Mouse (Mus musculus) T-helper 17 cell (primary cell): ENCODE data around the gene Tmem117.

Experiments
- in situ Hi-C, 2 experiments: fragments of 300-600 bp; cut with MboI, MseI; formaldehyde crosslinking; loops; 1 replicate in 1 of 2; 2 replicates in 1 of 2; pipeline ENCODE4 v1.15.1; 2025; ENCODE audit warnings: high pct_unique_total_duplicates in 2 of 2

The Tmem117 gene

DNA sequence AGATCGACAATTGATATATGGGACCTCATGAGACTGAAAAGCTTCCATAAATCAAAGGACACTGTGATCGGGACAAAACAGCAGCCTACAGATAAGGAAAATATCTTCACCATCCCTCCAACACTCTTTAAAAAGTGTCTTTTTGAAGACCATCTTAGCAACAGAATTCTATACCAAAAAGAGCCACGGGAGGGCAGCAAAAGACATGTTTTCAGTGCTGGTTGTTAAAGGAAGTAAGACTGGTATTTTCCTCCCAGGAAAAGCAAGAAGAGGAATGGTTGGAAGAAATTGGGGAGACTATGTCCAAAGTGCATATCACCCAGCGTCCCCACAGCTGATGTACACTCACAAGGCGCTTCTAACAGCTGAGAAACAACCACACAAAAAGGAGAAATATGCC lies 93.7 kb downstream of the Tmem117 start:
- in situ Hi-C loops, result loop anchor here in 1 of 2 experiments (5.0 kb wide), 1 partner anchor 855 kb away; no protein-coding TSS in a partner anchor

DNA sequence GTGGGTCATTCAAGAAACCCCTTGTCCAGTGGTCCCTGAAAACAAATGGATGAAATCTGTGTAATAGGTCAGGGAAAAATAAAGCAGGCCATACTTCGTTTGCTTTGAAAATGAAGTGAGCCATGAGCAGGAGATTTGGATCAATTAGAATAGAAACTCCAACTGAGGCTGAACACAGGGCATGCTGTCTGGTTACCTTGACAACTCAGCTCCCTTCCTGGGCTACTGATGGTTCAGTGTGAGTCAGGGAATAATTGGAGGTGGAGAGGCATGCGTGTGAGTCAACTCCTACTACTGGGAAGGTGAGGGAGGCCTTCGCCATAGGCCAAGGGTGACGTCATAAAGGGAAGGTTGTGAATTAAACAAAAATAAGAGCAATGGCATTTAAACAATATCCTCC lies 103.1 kb downstream of the Tmem117 start:
- in situ Hi-C loops, result no loop called here

DNA sequence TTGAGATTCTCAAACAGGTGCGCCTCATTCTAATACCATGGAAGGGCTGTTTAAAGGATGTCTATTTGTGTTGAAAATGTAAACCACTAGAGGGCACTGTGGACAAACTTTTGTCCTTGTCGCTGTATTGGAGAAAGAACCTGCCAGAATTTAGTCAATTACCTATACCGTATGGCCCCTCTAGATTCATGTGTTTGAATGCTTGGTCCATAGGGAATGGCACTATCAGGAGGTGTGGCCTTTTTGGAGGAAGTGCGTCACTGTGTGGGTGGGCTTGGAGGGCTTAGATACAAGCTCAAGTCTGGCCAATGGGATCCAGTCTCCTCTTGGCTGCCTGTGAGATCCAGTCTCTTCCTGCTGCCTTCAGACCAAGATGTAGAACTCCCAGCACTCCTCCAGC lies 140.2 kb downstream of the Tmem117 start:
- in situ Hi-C loops, result loop anchor here (5.0 kb wide), 2 partner anchors 38 to 808 kb away; no protein-coding TSS in a partner anchor

DNA sequence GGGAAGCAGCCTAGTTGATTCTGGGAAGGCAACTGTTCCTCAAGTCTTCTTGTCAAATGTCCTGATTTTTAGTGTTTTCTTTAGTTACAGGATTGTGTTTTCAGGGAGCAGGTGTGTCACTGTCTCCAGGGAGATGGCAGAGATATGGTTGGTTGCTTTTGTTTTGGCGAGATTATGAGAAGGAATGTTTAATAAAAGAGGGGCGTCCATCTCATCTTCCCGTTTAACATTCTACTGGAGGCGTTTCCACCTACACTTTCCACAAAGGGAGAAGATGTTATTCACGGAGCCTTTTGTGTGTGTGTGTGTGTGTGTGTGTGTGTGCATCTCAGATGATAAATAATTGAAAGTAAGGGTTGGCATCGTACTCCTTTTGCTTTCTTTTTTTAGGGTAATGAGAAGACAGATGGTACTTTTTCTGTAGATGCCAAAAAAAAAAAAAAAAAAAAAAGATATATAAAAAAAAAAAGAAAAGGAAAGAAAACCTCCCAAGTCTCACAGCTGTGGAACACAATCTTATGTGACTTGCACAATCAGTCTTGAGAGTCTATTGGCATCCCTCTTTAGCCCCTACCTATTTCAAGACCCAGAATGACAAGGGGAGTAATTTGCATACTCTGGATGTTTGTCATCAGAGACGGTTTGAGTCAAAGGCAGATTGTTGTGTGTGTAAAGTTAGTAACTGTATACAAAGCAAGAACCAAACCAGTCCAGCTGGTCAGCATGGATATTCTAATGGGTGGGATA lies 142.0 kb downstream of the Tmem117 start:
- in situ Hi-C loops, result loop anchor here in 1 of 2 experiments (5.0 kb wide), 1 partner anchor 806 kb away; no protein-coding TSS in a partner anchor

DNA sequence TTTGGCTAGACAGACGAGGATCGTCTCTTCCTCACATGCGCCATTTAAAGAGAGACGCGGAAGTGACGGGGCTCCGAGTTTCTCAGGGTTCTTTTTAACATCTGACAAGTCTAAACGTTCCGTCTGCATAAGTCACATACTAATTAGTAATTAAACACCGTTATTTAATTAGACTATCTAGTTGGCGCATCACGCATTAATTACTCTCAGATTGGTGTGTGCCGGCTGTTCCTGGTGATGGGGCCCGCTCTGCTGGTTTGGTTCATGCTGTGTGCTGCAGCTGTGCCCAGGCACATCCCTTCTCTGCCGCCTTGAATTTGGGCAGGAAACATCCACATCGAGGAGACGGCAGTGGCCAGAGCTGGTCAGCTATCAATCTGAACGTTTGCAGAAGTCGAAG lies 142.7 kb downstream of the Tmem117 start:
- in situ Hi-C loops, result loop anchor here in 1 of 2 experiments (5.0 kb wide), 1 partner anchor 806 kb away; no protein-coding TSS in a partner anchor

DNA sequence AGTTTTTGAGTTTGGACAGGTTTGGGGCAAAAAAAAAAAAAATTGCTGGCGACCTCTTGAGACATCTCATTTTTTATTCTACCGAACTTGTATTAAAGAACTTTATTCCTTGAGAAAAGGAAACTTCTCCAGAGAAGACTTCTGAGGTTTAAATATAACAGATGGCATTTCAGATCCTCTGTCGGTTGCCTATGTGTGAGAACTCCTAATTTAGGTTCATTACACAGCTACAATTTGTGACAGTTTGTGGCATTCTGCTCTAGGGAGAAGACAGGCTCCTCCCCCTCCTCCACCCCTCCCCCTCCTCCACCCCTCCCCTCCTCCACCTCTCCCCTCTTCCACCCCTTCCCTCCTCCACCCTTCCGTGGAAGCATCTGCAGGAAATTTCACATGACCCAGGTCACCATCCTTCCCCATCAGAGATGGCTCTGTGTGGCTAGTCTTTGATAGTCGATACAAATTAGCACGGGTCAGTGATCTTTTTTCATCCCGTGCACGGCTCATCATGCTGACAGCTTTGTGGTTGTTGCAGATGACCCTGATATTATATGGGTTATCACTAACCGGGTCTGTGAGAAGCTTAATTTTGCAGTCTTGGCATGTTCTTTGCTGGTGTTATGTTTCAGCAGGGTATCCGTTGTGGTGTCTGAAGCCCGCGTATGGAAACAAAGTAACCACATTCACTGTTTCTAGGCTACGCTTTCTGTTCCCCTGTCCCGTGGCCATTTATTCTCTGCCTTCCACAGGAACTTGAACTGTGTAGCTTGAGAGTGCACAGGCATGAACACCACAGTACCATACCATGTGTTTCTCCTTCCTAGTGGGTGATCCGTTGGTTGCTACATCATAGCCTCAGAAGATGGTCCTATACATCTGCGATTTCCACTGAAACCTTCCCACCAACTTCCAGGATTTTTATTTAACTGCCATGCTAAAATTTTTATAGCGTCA lies 147.4 kb downstream of the Tmem117 start:
- in situ Hi-C loops, result loop anchor here in 1 of 2 experiments (5.0 kb wide), 1 partner anchor 71 kb away; no protein-coding TSS in a partner anchor

DNA sequence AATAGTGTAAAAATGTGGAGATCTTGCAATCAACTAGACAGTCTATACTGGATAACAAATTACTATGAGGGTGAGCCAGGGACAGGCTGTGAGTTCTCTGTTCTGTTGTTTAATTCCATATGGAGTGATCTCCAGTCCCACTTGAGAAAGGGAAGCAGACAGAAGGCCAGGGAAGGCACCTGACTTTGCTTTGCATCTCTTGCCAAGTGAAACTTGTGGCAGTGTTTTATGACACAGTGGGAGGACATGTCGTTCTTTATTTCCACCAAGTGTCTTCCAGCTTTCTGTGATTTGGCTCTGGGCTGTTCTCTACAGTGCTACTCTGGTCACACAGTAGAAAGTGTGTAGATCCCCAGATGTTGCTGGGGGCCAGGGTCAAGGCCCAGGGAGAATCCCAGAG lies 152.5 kb downstream of the Tmem117 start:
- in situ Hi-C loops, result no loop called here

DNA sequence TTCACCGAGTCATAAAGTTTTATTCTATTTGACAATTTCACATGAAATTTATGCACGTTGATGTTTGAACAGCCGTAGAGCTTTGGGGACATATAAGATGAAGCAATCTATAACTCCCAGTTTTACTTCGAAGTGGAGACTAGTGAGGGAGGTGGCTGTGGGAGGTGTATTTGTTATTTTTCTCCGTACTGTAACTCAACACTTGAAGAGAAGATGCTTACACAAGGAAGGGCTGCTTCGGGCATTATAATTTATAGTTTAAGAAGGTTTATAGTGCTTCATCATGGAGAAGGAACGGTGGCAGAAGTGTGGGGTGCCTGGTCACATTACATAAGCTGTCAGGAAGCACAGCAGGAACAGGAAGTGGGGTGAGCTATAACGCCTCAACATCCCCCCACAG lies 164.4 kb downstream of the Tmem117 start:
- in situ Hi-C loops, result no loop called here

DNA sequence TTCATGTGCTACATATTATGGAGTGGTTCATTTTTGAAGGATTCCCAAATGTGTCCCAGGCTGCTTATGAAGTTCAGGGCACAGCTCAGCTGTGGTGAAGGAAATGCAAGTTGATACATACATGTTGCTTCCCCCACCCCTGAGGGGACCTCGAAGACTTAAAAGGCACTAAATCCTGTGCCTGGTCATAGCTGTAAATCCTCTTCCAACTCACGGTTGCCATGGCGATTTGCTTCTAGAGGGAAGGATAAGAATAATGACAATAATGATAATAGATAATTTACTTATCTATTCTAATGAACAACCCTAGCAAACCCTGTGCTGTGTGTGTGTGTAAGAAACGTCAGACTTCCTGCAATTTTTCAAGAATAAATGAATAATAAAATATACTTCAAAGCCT lies 166.5 kb downstream of the Tmem117 start:
- in situ Hi-C loops, result no loop called here

DNA sequence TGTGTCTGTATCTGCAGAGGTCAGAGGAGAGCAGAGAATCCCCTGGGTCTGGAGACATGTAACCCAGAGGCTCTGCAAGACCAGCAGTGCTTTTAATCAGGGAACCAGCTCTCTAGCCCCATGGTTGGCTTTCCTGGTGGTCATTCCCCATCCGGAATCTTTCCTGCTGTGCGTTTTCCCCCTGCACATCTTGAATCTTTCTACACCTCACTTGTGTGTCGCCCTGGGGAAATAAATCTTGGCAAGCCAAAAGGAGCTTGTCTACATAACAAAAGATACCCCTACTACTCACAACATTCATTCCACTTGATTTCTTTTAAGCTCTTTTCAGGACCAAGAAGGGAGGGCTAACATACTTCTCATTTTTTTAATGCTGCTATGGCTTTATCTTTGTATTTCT lies 169.2 kb downstream of the Tmem117 start:
- in situ Hi-C loops, result no loop called here

DNA sequence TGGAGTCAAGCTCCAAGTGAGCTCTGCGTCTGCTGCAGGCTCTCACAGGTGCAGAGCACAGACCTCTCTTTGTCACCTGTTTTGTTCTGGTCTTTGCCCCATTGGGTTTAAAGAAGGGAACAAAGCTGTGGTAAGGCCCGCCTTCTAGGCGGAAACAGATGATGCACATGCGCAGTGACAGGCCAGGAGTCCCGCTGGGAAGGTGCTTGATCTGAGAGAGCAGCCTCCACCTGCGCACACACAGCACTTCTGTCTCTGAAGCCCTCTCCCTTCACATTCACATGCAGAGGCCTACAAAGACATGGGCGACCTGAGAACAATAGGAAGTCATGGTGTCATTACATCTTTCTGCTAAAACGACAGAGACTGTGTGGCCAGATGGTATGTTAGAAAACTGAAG lies 172.4 kb downstream of the Tmem117 start:
- in situ Hi-C loops, result no loop called here

DNA sequence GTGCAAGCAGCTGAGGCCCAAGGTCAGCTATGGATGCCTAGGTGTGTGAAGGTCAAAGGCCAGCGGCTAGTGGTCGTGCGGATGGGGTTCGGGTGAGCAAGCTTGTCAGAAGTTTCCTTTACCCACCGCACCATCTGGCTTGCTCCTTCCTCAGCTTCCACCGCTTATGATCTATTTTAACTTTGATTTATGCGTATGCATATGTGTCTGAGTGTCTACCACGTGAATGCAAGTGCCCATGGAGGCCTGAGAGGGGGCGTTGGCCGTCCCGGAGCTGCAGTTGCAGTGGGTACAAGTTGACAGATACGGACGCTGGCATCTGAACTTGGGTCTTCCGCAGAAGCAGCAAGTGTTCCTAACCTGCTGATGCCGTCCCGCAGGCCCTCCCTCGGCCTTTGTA lies 173.8 kb downstream of the Tmem117 start:
- in situ Hi-C loops, result no loop called here

DNA sequence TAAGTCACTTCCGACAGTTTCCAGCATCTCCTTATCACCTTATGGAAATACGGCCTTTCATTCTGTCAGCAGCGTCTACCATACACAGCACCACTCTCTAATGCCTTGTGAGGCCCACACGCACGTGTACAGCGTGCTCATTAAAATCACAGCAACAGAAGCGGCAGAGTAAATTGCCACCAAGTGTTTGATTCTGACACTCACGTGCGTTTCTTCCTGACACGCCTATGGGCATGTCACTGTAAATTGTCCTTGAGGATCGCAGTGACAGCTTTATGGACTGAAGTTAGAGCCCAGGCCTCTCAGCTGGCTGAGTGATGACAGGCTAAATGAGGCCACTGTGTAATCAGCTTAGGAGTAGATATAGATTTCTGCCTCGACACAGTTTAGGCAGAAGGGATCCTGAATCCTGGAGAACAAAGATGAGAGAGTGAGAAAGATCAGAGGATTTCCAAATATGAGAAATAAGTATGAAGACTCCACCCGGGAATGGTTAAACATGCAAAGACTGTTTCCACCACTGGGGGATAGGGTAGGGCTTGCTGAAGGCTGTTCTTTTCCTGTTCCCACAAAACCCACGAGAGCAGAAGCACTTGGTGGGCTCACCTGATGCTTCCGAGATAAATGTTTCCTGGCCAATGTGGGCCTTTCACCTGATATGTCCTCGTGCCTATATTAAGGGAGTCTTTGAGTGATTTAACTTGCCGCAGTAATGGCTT lies 174.8 kb downstream of the Tmem117 start:
- in situ Hi-C loops, result no loop called here

DNA sequence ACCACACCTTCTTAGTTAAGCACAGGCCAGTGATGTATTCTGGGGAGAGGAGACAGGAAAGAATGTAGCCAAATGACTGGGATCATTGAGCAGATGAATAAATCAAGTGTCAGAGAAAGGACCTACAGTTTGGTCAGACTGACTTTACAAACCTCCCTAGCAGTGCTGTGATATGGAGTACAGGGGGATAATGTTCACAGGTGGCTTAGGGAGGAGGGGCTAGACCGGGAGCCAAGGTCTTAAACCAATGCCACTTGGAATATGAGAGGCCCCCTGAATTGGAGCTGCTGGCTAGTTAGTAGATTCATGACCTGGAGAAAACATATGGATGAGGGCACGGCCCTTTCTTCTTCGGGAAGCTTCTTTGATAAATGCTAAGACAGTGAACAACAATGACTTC lies 177.0 kb downstream of the Tmem117 start:
- in situ Hi-C loops, result loop anchor here in 1 of 2 experiments (5.0 kb wide), 1 partner anchor 39 kb away; no protein-coding TSS in a partner anchor

DNA sequence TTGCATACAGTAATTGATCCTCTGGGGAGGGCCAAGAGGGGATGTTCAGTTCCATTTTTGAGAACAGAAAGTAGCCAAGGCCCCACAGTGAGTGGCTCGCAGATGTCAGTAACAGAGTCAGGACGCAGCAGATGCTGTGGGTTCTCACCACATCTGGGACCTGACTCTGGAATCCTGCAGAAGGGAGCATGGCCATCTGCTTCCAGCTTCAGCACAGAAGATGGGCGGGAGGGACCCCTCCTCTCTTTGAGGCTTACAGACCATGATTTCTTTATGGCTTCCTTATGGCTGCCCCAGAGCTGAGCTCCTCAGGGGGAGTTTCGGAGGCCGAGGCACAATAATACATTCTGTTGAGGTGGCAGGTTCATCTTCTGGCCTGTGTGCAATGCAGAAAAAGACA lies 182.5 kb downstream of the Tmem117 start:
- in situ Hi-C loops, result no loop called here

DNA sequence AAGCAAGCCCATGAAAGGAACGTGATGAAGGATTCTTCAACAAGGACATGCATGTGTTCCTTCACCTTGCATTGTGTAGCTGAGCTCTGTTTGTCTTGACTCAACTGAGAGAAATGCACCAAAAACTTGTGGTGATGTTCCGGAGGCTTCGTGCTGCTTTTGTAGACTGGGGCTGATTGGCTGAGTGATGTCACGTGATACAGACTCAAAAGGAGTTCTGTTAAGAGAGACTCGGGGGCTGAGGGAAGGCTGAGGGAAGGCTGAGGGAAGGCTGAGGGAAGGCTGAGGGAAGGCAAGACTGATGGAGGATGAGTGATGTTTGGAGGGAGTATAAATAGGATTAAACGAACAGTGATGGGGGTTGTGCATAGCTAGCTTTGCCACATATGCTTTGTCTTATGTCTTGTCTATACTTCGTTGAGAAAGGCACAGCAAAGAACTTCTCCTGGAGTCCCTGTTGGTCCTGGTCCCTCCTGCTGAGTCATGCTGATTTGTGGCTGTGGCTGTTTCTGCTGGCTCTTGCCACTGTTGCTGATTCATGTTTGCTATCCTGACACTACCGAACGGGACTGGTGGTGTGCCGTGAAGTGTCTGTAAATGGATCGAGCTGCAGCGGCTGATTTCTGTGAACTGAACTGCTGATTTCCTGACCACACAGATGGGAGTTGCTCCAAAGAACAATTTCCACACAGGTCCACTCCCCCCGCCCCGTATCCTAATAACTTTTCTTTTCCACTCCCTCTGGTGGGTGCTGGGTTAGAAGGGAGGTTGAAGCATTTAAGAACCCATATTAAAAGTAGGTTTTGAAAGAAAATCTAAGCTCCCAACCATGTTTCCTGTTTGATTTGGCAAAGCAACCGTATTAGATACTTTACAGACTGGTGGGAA lies 185.4 kb downstream of the Tmem117 start:
- in situ Hi-C loops, result no loop called here

DNA sequence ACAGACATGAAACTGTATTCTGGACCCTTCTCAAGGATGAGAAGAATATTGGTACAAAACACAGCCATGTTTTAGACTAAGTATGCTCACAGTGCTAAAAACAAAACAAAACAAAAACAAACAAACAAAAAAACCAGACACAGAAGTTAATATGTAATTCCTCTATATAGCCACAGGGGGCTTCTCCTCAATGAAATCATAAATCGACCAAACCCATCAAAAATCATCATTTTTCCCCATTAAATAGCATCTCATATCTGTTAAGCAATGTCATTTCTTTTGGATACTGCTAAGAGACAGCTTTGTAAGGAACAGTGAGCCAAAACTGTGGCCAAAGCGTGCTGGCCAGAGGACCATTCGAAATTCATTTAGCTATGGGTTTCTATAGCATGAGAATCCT lies 206.6 kb downstream of the Tmem117 start:
- in situ Hi-C loops, result no loop called here

DNA sequence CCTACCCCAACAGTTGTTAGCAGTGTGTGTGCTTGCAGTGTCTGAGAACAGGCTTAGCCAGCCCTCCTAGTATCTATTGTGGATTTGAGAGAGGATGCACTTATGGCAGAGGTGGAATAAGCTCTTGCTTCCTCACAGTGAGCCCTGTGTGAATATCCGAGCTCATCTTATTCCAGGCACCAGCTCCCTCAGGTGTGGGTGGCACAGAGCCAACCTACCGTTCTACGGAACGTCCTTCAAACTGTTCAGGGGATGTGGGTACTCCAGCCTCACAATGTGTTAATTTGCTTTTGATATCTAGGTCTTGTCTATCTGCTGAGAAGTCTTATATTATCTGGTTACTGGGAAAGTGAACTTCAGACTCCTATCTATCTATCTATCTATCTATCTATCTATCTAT lies 209.6 kb downstream of the Tmem117 start:
- in situ Hi-C loops, result no loop called here

DNA sequence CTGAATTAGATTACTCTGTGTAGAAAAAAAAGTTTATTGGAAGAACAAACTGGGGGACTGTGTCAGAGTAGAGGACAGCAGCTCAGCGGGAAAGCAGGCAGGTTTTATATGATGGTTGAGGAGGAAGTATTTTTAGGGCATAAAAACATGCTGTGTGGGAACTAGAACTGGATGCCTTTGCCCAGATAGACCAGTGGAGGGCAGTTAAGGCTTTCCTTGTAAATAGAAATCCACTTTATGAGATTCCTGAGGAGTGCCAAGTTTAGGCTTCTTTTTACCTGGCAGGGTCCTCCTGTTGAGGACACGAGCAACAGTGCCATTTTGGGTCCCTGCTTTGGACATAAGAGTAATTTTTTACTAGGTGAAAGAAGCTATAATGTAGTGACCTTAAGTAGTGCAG lies 218.5 kb downstream of the Tmem117 start:
- in situ Hi-C loops, result loop anchor here in 1 of 2 experiments (5.0 kb wide), 1 partner anchor 70 kb away; no protein-coding TSS in a partner anchor

DNA sequence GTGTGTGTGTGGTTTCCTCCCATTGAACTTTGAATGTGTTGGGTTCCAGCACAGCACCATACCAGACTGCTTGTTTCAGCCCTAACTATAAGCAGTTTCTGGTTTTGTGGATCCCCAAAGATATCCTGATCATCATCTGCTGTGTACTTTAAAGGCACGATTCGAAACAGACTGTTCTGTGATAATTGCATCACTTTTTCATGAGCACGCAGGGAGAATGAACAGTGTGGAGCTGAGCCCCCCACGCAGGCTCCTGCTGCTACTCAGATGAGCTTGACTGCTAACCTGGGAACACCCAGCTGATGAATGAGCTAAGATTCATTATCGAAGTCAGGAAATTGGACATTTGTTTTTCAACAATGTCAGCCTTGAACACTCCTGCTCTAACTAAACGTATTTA lies 230.6 kb downstream of the Tmem117 start:
- in situ Hi-C loops, result loop anchor here in 1 of 2 experiments (25.0 kb wide), 1 partner anchor 1797 kb away; no protein-coding TSS in a partner anchor
